Comparison of ENCODE assay signal across 25 mouse cellular contexts in the genomic region with DNA sequence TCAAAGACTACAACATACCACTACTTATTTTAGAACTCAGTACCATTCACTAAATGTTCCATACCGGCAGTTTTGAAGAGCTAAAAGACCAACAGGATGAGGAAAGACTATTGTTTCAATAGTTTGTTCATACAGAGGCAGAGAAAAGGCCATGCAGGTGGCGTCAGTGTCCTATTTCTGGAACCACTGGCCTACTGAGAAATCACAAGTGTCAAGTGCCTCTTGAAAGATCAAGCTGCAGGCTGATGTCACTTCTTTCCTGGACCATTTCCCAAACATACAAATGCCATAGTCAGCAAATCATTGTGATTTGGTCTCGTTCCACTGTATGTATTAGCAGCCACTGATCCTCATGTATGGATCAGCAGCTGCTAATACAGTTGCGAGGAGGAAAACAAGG. TPM values are rescaled to one million over a fixed set of nuclear protein-coding genes. Genes with fewer than 3 reads are reported as not detected.
DNase-seq lines count a peak whose midpoint lies in the region; ATAC-seq lines count a peak whose summit lies in the region.
"Had no signal": no experiment of that assay in that cellular context is flagged by ENCODE, and none has a peak within 500 bp of the region (broad histone marks: within the 10 kb centered on the region; RNA-seq: fewer than 3 reads in every experiment).

No protein-coding gene starts in this region.

- peak; percentile 79 for ATAC-seq in heart, embryonic 16.5 days (replicated peaks; ENCODE audit: extremely low read depth, insufficient read depth, low FRiP score)
- no peak for ATAC-seq in frontal cortex, adult (ENCODE audit: low TSS enrichment)
- ATAC-seq: liver, postnatal 0 days had no signal

- H3K27ac ChIP-seq in heart, embryonic 16.5 days (ENCODE audit: low read length) = peak overlapping the region; percentile 72
- H3K27ac ChIP-seq: embryonic facial prominence, embryonic 15.5 days; forebrain, embryonic 10.5 days; hindbrain, embryonic 14.5 days; layer of hippocampus, adult 2 months had no signal

- peak; percentile 3 for DNase-seq in brain, adult 2 months (ENCODE audit: low read depth, low spot score)
- peak; percentile 43 for DNase-seq in heart, adult 8-10 months (ENCODE audit: low spot score)
- DNase-seq in lung, postnatal 14 days = peak; percentile 3
- no peak for DNase-seq in spleen, postnatal 36 days (ENCODE audit: low spot score in 2 of 2)
- no peak for DNase-seq in urinary bladder, adult 18-20 months (ENCODE audit: low spot score in 2 of 2)
- DNase-seq: B cell, adult 2 months; cerebellum, adult 9-10 months; embryo, embryonic 11 days; gastrocnemius, postnatal 14 days; kidney, adult 8-10 months; kidney, postnatal 14 days; left cerebral cortex, postnatal 4 days; liver; liver, postnatal 0 days; midbrain, embryonic 14.5 days; thymus, adult 18-20 months; thymus, postnatal 4 days had no signal

- no peaks in the 10 kb centered on the region for H3K9me3 ChIP-seq in heart, embryonic 16.5 days (replicated peaks; ENCODE audit: control insufficient read depth, low read length)
- H3K9me3 ChIP-seq: embryonic facial prominence, embryonic 15.5 days; forebrain, embryonic 10.5 days; megakaryocyte, embryonic 14.5 days had no signal

- H3K4me2 ChIP-seq in heart, embryonic 16.5 days (ENCODE audit: low read depth, low read length) = no peak overlapping the region; the same call in 1 of the 2 replicates
- H3K4me2 ChIP-seq: embryonic facial prominence, embryonic 15.5 days; hindbrain, embryonic 14.5 days had no signal

- H3K4me1 ChIP-seq in heart, embryonic 16.5 days (ENCODE audit: control insufficient read depth, insufficient read depth, low read length) = peaks cover 3% of the 10 kb centered on the region
- H3K4me1 ChIP-seq: embryonic facial prominence, embryonic 15.5 days; forebrain, embryonic 10.5 days; megakaryocyte, embryonic 14.5 days had no signal

- no peaks in the 10 kb centered on the region for H3K27me3 ChIP-seq in heart, embryonic 16.5 days (ENCODE audit: control insufficient read depth, insufficient read depth, low read length)
- H3K27me3 ChIP-seq: embryonic facial prominence, embryonic 15.5 days had no signal

- H3K9ac ChIP-seq in heart, embryonic 16.5 days (ENCODE audit: low read length) = no peak overlapping the region
- H3K9ac ChIP-seq: embryonic facial prominence, embryonic 15.5 days; hindbrain, embryonic 14.5 days; liver, postnatal 0 days had no signal

- H3K36me3 ChIP-seq in heart, embryonic 16.5 days (ENCODE audit: control insufficient read depth, insufficient read depth) = peaks cover 7% of the 10 kb centered on the region; the same call in 1 of the 2 replicates
- H3K36me3 ChIP-seq: embryonic facial prominence, embryonic 15.5 days; forebrain, embryonic 10.5 days had no signal

- 35% methylated on average over 4 of the region's 4 CpGs for WGBS in heart, embryonic 16.5 days

- no peak overlapping the region for H3K4me3 ChIP-seq in heart, embryonic 16.5 days (ENCODE audit: low read length)
- H3K4me3 ChIP-seq: embryonic facial prominence, embryonic 15.5 days; forebrain, embryonic 10.5 days; layer of hippocampus, adult 2 months; megakaryocyte, embryonic 14.5 days; myocyte had no signal

RNA-seq across cellular contexts. Expression of gene Il13ra1, which starts 34.8 kb away (rescaled TPM):
- total RNA-seq in heart, adult 8-10 months (2022) = 10 to 100 TPM; 23.2 to 32.6 (median 30.3) TPM
- 31.2 and 33.5 TPM in 2 replicates for polyA plus RNA-seq in heart, embryonic 16.5 days (2015; fragmentation: Nextera tagmentation; extraction: Ambion mirVana)

RNA-seq across cellular contexts. Expression of gene Zcchc12, which starts 49.0 kb away (rescaled TPM):
- under 1 TPM in 2 of 4 experiments, not detected in 2; 0.11 to 0.19 TPM for total RNA-seq in heart, adult 8-10 months (2022)
- 2.0 TPM in 2 replicates for polyA plus RNA-seq in heart, embryonic 16.5 days (2015; fragmentation: Nextera tagmentation; extraction: Ambion mirVana)
- total RNA-seq: gastrocnemius, postnatal 14 days had no signal

Comparison
In these comparisons a context has a peak if more than half of its experiments do, and no peak if none do; other contexts are left out.
1. DNase-seq: peak in brain, adult 2 months (single experiment), heart, adult 8-10 months (single experiment) and lung, postnatal 14 days (single experiment); none in spleen, postnatal 36 days (0 of 2) and urinary bladder, adult 18-20 months (0 of 2).